Mouse (Mus musculus): Measurements from ENCODE around the gene Cldn12. TPM values are rescaled to one million over a fixed set of nuclear protein-coding genes. Genes with fewer than 3 reads are reported as not detected.

Cldn12 gene
- polyA plus RNA-seq, 1 experiment: 38.1 TPM

DNA sequence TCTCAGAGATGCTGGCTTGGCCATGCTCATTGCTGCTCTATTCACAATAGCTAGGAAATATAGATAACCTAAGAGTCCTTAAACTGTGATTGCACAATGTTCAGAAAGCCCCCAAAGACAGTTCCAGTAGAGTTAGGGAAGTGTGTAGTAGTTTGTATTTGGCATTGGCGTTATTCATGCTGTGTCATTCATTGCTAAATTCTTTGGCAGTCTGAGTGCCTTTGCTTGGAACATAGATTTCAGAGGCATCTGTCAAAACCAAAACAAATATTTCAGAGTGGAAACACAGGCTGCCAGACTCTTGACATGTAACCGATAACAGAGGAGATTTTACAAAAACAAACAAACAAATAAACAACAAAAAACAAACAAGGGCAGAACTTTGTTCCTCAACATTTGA is 13.2 kb downstream of the Cldn12 start:
- H3K27ac ChIP-seq (ENCODE audit: insufficient read depth, low read length): no peak overlapping the region
- H3K4me1 ChIP-seq (ENCODE audit: control insufficient read depth, insufficient read depth, low read length): no peaks in the 10 kb centered on the region
- H3K4me3 ChIP-seq (ENCODE audit: insufficient read depth, low read length): no peak overlapping the region
- TF ChIP-seq CTCF (IDR thresholded peaks at IDR 0.05; ENCODE audit: extremely low read depth, insufficient read depth, low read length) (no peak), POLR2A (IDR thresholded peaks at IDR 0.05; ENCODE audit: extremely low read depth, insufficient read depth, low read length) (no peak)

DNA sequence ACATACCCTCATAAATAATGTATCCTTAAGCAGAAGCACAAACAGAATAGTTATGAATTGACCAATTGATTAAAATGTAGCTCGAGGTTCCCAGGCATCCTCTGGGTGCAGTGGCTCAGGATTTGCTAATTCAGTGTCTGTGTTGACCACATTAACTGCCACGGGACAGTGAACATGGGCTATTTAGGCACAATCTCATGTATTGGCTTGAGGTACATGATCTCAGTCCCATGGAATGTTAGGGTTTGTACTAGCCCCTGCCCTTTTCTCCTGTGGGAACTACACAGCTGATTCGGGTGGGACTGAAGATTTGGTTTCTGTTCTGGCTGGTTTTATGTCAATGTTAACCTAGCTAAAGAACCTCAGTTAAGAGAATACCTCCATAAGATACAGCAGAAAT is 18.4 kb downstream of the Cldn12 start:
- H3K27ac ChIP-seq (ENCODE audit: insufficient read depth, low read length): no peak overlapping the region
- no peak overlapping the region for H3K4me3 ChIP-seq (ENCODE audit: insufficient read depth, low read length)
- H3K4me1 ChIP-seq (ENCODE audit: control insufficient read depth, insufficient read depth, low read length): no peaks in the 10 kb centered on the region
- TF ChIP-seq POLR2A (IDR thresholded peaks at IDR 0.05; ENCODE audit: extremely low read depth, insufficient read depth, low read length): no peak
- no peak for TF ChIP-seq CTCF (IDR thresholded peaks at IDR 0.05; ENCODE audit: extremely low read depth, insufficient read depth, low read length)

- no peak overlapping the region for H3K27ac ChIP-seq (ENCODE audit: insufficient read depth, low read length)
- TF ChIP-seq CTCF (IDR thresholded peaks at IDR 0.05; ENCODE audit: extremely low read depth, insufficient read depth, low read length) (no peak), POLR2A (IDR thresholded peaks at IDR 0.05; ENCODE audit: extremely low read depth, insufficient read depth, low read length) (no peak)
These were observed 19.7 kb downstream of the Cldn12 start for GRCm38 (mm10) chr5:5495042-5495441.

GRCm38 (mm10) chr5:5494269-5495005 is 20.3 kb downstream of the Cldn12 start:
- Histone ChIP-seq H3K4me3 (ENCODE audit: insufficient read depth, low read length) (no peak overlapping the region), H3K27ac (ENCODE audit: insufficient read depth, low read length) (no peak overlapping the region), H3K4me1 (ENCODE audit: control insufficient read depth, insufficient read depth, low read length) (no peaks in the 10 kb centered on the region)
- TF ChIP-seq CTCF (IDR thresholded peaks at IDR 0.05; ENCODE audit: extremely low read depth, insufficient read depth, low read length) (peak; percentile 76), POLR2A (IDR thresholded peaks at IDR 0.05; ENCODE audit: extremely low read depth, insufficient read depth, low read length) (no peak)

More at GRCm38 (mm10) chr5:5495042-5495441, 19.7 kb downstream of the Cldn12 start:
- no peak overlapping the region for H3K4me3 ChIP-seq (ENCODE audit: insufficient read depth, low read length)
- H3K4me1 ChIP-seq (ENCODE audit: control insufficient read depth, insufficient read depth, low read length): no peaks in the 10 kb centered on the region

DNA sequence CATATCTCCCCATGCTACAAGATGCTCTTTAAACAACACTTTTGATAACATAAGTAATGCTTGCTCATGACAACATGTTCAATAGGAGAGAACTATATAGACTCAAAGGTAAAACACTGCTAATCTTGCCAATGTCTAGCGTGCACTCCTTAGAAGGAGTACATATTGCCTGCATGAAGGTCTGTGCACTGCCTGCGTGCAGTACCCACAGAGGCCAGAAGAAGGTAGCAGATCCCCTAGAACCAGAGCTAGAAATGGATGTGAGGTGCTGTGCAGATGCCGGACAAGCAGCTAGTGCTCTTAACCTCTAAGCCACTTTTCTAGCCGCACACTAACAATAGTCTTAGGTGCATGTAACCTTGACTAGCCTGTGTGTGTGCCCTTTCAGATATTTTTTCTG is 22.6 kb downstream of the Cldn12 start:
- TF ChIP-seq CTCF (IDR thresholded peaks at IDR 0.05; ENCODE audit: extremely low read depth, insufficient read depth, low read length) (no peak), POLR2A (IDR thresholded peaks at IDR 0.05; ENCODE audit: extremely low read depth, insufficient read depth, low read length) (no peak)

GRCm38 (mm10) chr5:5486071-5486470 is 28.7 kb downstream of the Cldn12 start:
- Histone ChIP-seq H3K4me3 (ENCODE audit: insufficient read depth, low read length) (no peak overlapping the region), H3K4me1 (ENCODE audit: control insufficient read depth, insufficient read depth, low read length) (no peaks in the 10 kb centered on the region), H3K27ac (ENCODE audit: insufficient read depth, low read length) (no peak overlapping the region)
- no peak for TF ChIP-seq POLR2A (IDR thresholded peaks at IDR 0.05; ENCODE audit: extremely low read depth, insufficient read depth, low read length)
- TF ChIP-seq CTCF (IDR thresholded peaks at IDR 0.05; ENCODE audit: extremely low read depth, insufficient read depth, low read length): no peak

More for the DNA sequence above, 22.6 kb downstream of the Cldn12 start:
- Histone ChIP-seq H3K27ac (ENCODE audit: insufficient read depth, low read length) (no peak overlapping the region), H3K4me1 (ENCODE audit: control insufficient read depth, insufficient read depth, low read length) (no peaks in the 10 kb centered on the region), H3K4me3 (ENCODE audit: insufficient read depth, low read length) (no peak overlapping the region)

- H3K27ac ChIP-seq (ENCODE audit: insufficient read depth, low read length): no peak overlapping the region
- H3K4me1 ChIP-seq (ENCODE audit: control insufficient read depth, insufficient read depth, low read length): no peaks in the 10 kb centered on the region
- no peak for TF ChIP-seq CTCF (IDR thresholded peaks at IDR 0.05; ENCODE audit: extremely low read depth, insufficient read depth, low read length)
- no peak for TF ChIP-seq POLR2A (IDR thresholded peaks at IDR 0.05; ENCODE audit: extremely low read depth, insufficient read depth, low read length)
- no peak overlapping the region for H3K4me3 ChIP-seq (ENCODE audit: insufficient read depth, low read length)
These were observed 31.4 kb downstream of the Cldn12 start for GRCm38 (mm10) chr5:5483254-5483858.

DNA sequence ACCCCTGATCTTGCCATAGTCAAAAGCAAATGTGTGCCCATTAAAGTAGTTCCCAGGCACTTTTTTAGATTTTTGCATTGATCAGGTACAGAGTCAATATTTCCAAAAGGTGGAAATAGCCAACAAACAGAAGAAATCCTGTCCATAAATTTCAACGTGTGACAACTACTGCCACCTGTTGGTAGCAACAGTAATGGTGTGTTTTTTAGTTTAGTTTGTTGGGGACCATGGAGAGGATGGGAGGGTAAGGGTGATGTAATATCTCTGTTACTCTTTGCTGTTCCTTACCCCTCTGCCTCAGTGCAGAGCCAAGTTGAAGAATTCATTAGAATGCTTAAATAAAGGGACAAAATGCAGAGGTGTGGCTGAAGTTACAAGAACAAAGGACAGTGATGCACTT is 33.1 kb downstream of the Cldn12 start:
- TF ChIP-seq CTCF (IDR thresholded peaks at IDR 0.05; ENCODE audit: extremely low read depth, insufficient read depth, low read length) (peak; percentile 28; the same call in 1 of the 2 replicates), POLR2A (IDR thresholded peaks at IDR 0.05; ENCODE audit: extremely low read depth, insufficient read depth, low read length) (no peak)
- no peaks in the 10 kb centered on the region for H3K4me1 ChIP-seq (ENCODE audit: control insufficient read depth, insufficient read depth, low read length)
- no peak overlapping the region for H3K27ac ChIP-seq (ENCODE audit: insufficient read depth, low read length)
- no peak overlapping the region for H3K4me3 ChIP-seq (ENCODE audit: insufficient read depth, low read length)

DNA sequence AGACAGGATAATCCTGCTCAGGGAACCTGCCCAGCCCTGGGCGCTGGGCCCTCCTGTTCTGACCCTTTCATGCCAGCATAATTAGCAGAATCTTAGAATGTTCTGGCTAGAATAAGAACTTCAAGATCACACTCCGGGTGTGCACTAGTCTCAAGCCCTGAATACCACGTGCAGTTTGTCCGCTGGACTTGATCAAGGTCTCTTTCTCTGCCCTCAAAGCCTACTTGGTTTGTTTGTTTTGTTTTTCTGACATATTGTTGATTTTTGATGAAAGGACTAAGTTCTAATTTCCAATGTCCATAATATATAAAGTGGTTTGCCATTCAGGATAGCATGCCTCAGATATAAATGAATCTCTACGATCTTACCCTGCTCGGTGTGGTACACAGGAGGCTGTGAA is 35.7 kb downstream of the Cldn12 start, which contains the start of gene 1700015F17Rik:
1700015F17Rik (minus strand) TSS at position 101 of the 400 bp plus-strand sequence.
- Histone ChIP-seq H3K27ac (ENCODE audit: insufficient read depth, low read length) (no peak within 1 kb of the TSS), H3K4me3 (ENCODE audit: insufficient read depth, low read length) (no peak within 1 kb of the TSS), H3K4me1 (ENCODE audit: control insufficient read depth, insufficient read depth, low read length) (no peaks in the 10 kb centered on the region)
- no peak for TF ChIP-seq CTCF (IDR thresholded peaks at IDR 0.05; ENCODE audit: extremely low read depth, insufficient read depth, low read length)
- no peak for TF ChIP-seq POLR2A (IDR thresholded peaks at IDR 0.05; ENCODE audit: extremely low read depth, insufficient read depth, low read length)

DNA sequence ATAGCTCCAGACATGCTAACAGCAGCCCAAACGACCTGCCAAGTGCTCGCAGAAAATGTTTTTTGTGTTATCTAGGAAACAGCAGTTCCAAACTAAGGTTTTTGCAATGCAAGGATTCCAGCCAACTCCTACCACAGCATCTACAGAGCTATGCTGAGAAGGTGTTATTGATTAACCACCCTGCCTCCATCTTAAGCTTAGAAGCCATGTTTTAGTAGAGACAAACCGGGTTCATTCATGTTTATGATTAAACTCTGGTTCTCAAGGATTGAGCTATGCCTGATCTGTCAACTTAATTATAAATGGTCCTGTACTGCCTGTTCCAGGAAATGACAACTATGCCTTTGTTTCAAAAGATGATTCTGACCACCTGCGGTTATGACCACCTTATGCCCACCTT is 38.6 kb downstream of the Cldn12 start:
- TF ChIP-seq CTCF (IDR thresholded peaks at IDR 0.05; ENCODE audit: extremely low read depth, insufficient read depth, low read length) (no peak), POLR2A (IDR thresholded peaks at IDR 0.05; ENCODE audit: extremely low read depth, insufficient read depth, low read length) (no peak)
- no peak overlapping the region for H3K4me3 ChIP-seq (ENCODE audit: insufficient read depth, low read length)
- H3K4me1 ChIP-seq (ENCODE audit: control insufficient read depth, insufficient read depth, low read length): no peaks in the 10 kb centered on the region
- H3K27ac ChIP-seq (ENCODE audit: insufficient read depth, low read length): no peak overlapping the region

Measured in cortical plate, adult 2 months (tissue).